Mouse (Mus musculus): ENCODE measurements around the gene Prex1. TPM values are rescaled to one million over a fixed set of nuclear protein-coding genes. Genes with fewer than 3 reads are reported as not detected.

Prex1 gene
- total and polyA plus RNA-seq, 3 experiments, result 3.8 to 21.6 (median 5.9) TPM

DNA sequence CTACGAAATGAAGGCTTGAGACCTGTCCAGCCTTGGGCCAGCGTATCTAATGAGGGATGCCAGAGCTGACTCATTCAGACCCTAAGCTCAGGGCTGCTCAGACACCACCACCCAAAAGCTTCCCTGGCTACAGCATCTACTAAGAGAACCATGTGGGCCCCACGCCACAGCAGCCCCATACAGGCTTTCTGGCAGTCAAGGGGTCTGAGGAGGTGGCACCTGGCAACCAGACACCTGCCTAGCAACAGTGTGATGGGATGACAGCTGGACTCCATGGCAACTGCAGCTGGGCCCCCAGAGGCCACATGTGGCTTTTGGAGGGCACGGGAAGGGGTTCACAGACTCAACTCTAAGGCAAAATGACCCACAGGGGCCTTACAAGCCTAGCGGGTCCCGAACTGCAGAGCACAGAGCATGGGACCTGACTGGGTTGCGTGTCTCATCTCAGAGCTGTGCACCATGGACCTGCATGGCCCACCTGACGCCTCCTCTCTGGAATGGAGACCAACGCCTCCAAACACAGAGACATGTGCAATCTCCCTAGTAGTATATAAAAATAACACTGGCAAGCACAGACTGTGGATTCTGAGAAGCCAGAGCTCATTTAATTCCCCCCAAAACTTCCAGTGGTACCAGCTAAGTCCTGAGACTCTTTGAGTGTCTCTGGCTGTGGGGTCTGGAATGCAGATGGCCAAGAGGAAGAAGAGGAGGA is 50.2 kb downstream of the Prex1 start:
- DNase-seq (ENCODE audit: low spot score) (no peak), ATAC-seq (ENCODE audit: extremely low read depth, insufficient number of reproducible peaks, low FRiP score, poor library complexity, severe bottlenecking) (no peak)
- H3K36me3 ChIP-seq (replicated peaks), result peaks cover 69% of the 10 kb centered on the region
- no peak overlapping the region for H3K4me3 ChIP-seq (ENCODE audit: low read depth, low read length)
- TF ChIP-seq GATA1 (IDR thresholded peaks at IDR 0.05; ENCODE audit: borderline replicate concordance, low read length) (no peak), CTCF (IDR thresholded peaks at IDR 0.05; ENCODE audit: low read depth, low read length) (no peak), TAL1 (conservative IDR thresholded peaks at IDR 0.05; ENCODE audit: low read depth, low read length) (no peak), GATA2 (IDR thresholded peaks at IDR 0.05; ENCODE audit: borderline replicate concordance, low read depth, low read length) (no peak), POLR2AphosphoS5 (IDR thresholded peaks at IDR 0.05; ENCODE audit: insufficient replicate concordance, low read depth, low read length) (no peak)
- no peaks in the 10 kb centered on the region for H3K9me3 ChIP-seq (replicated peaks)
- no peaks in the 10 kb centered on the region for H3K27me3 ChIP-seq (ENCODE audit: insufficient read depth, low read length)
- H3K4me1 ChIP-seq (ENCODE audit: insufficient read depth, low read depth, low read length), result no peaks in the 10 kb centered on the region

DNA sequence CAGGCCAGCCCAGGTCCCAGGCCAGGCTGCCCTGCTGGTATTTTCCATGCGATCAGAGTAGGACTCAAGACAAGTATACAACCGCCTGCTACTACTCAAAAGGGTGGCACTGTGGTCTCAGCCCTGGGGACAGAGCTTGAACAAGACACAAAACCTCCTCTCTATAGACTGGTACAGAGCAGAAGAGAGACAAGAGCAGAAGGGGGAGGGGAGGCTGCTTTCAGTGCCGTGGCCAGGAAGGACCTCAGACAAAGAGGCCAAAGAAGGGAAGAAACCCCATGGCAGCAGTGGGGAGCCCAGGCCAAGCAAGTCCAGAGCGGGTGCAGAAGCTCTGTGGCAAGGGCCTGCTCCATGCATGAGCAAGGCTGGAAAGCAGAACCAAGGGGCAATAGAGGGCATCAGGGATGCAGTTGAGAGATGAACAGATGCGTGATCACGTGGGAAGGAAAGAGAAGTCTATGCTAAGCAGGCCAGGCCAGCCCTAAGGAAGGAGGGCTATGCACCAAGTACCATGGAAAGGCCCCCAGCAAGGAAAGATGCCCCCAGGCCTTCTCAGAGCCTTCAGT is 51.0 kb downstream of the Prex1 start:
- DNase-seq (ENCODE audit: low spot score), result no peak
- H3K4me3 ChIP-seq (ENCODE audit: low read depth, low read length), result no peak overlapping the region
- TF ChIP-seq CTCF (IDR thresholded peaks at IDR 0.05; ENCODE audit: low read depth, low read length), result no peak
- TF ChIP-seq GATA2 (IDR thresholded peaks at IDR 0.05; ENCODE audit: borderline replicate concordance, low read depth, low read length), result no peak
- no peak for TF ChIP-seq GATA1 (IDR thresholded peaks at IDR 0.05; ENCODE audit: borderline replicate concordance, low read length)
- no peak for TF ChIP-seq TAL1 (conservative IDR thresholded peaks at IDR 0.05; ENCODE audit: low read depth, low read length)
- no peak for TF ChIP-seq POLR2AphosphoS5 (IDR thresholded peaks at IDR 0.05; ENCODE audit: insufficient replicate concordance, low read depth, low read length)
- no peaks in the 10 kb centered on the region for H3K9me3 ChIP-seq (replicated peaks)
- peaks cover 3% of the 10 kb centered on the region; the same call in 1 of the 2 replicates for H3K27me3 ChIP-seq (ENCODE audit: insufficient read depth, low read length)
- ATAC-seq (ENCODE audit: extremely low read depth, insufficient number of reproducible peaks, low FRiP score, poor library complexity, severe bottlenecking), result no peak
- no peaks in the 10 kb centered on the region for H3K4me1 ChIP-seq (ENCODE audit: insufficient read depth, low read depth, low read length)
- H3K36me3 ChIP-seq (replicated peaks), result peaks cover 62% of the 10 kb centered on the region

DNA sequence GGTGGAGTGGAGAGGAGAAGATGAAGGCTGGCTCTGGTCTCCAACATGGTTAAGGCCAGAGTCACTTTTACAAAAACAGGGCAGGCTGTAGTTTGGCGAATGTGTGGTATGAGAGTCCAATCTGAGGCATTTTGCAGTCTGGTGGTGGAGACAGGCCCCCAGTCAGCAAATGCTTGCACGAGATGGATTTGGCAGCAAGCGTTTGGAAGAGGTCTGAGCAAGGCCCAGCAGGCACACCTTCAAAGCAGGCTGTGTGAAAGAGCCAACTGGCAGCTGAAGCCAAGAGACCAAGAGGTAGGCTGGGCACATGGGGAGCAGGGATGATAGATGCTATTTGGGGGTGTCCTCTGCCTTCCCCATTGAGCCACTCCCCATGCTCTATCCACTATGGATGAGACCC is 51.7 kb downstream of the Prex1 start:
- ATAC-seq (ENCODE audit: extremely low read depth, insufficient number of reproducible peaks, low FRiP score, poor library complexity, severe bottlenecking) (no peak), DNase-seq (ENCODE audit: low spot score) (no peak)
- no peak for TF ChIP-seq GATA1 (IDR thresholded peaks at IDR 0.05; ENCODE audit: borderline replicate concordance, low read length)
- no peak for TF ChIP-seq TAL1 (conservative IDR thresholded peaks at IDR 0.05; ENCODE audit: low read depth, low read length)
- no peaks in the 10 kb centered on the region for H3K4me1 ChIP-seq (ENCODE audit: insufficient read depth, low read depth, low read length)
- H3K4me3 ChIP-seq (ENCODE audit: low read depth, low read length), result no peak overlapping the region
- H3K9me3 ChIP-seq (replicated peaks), result no peaks in the 10 kb centered on the region
- peaks cover 55% of the 10 kb centered on the region for H3K36me3 ChIP-seq (replicated peaks)
- H3K27me3 ChIP-seq (ENCODE audit: insufficient read depth, low read length), result peaks cover 3% of the 10 kb centered on the region; the same call in 1 of the 2 replicates

DNA sequence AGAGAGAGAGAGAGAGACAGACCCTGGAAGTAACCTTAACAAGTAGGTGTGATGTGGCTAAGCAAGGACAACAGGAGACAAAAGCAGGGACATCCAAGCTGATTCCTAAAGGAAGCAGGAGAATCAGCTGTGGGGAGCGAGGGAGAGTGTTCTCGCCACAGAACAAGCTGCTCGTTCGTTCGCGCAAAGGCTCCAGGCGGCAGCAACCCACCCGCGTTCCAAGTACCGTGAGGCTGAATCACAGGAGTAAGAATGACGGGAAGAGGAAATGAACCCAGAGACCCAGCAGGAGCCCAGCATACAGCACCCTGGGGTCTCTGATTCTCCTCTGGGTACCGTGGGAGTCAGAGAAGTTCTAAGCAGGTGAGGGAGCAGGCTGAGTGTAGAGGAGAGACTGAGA is 52.1 kb downstream of the Prex1 start:
- TF ChIP-seq CTCF (IDR thresholded peaks at IDR 0.05; ENCODE audit: low read depth, low read length) (no peak), TAL1 (conservative IDR thresholded peaks at IDR 0.05; ENCODE audit: low read depth, low read length) (no peak), GATA2 (IDR thresholded peaks at IDR 0.05; ENCODE audit: borderline replicate concordance, low read depth, low read length) (no peak), GATA1 (IDR thresholded peaks at IDR 0.05; ENCODE audit: borderline replicate concordance, low read length) (no peak), POLR2AphosphoS5 (IDR thresholded peaks at IDR 0.05; ENCODE audit: insufficient replicate concordance, low read depth, low read length) (no peak)
- peaks cover 4% of the 10 kb centered on the region for H3K4me1 ChIP-seq (ENCODE audit: insufficient read depth, low read depth, low read length)
- peaks cover 3% of the 10 kb centered on the region; the same call in 1 of the 2 replicates for H3K27me3 ChIP-seq (ENCODE audit: insufficient read depth, low read length)
- no peaks in the 10 kb centered on the region for H3K9me3 ChIP-seq (replicated peaks)
- no peak overlapping the region for H3K4me3 ChIP-seq (ENCODE audit: low read depth, low read length)
- DNase-seq (ENCODE audit: low spot score) (no peak), ATAC-seq (ENCODE audit: extremely low read depth, insufficient number of reproducible peaks, low FRiP score, poor library complexity, severe bottlenecking) (no peak)
- H3K36me3 ChIP-seq (replicated peaks), result peaks cover 50% of the 10 kb centered on the region

DNA sequence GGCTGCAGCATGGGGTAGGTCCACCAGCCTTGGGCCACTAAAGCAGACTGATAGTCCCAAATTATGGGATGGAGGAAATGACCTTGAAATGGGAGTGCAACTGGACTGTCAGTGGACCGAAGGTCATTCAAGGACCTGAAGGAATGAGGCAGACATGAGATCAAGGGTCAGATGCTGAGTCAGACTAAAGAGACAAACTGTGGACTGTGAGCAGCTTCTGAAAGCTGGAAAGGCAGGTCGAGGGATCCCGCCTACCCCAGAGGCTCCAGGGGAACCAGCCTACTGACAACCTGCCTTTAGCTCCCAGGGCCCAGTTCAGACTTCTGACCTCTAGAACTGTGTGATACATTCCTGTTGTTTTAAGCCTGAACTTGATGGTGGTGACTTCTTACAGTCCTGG is 55.3 kb downstream of the Prex1 start:
- Histone ChIP-seq H3K4me3 (ENCODE audit: low read depth, low read length) (no peak overlapping the region), H3K27me3 (ENCODE audit: insufficient read depth, low read length) (peaks cover 3% of the 10 kb centered on the region; the same call in 1 of the 2 replicates), H3K9me3 (replicated peaks) (no peaks in the 10 kb centered on the region), H3K4me1 (ENCODE audit: insufficient read depth, low read depth, low read length) (peaks cover 13% of the 10 kb centered on the region), H3K36me3 (replicated peaks) (peaks cover 20% of the 10 kb centered on the region)
- no peak for TF ChIP-seq GATA2 (IDR thresholded peaks at IDR 0.05; ENCODE audit: borderline replicate concordance, low read depth, low read length)
- TF ChIP-seq CTCF (IDR thresholded peaks at IDR 0.05; ENCODE audit: low read depth, low read length), result no peak
- no peak for TF ChIP-seq TAL1 (conservative IDR thresholded peaks at IDR 0.05; ENCODE audit: low read depth, low read length)
- no peak for TF ChIP-seq GATA1 (IDR thresholded peaks at IDR 0.05; ENCODE audit: borderline replicate concordance, low read length)
- no peak for ATAC-seq (ENCODE audit: extremely low read depth, insufficient number of reproducible peaks, low FRiP score, poor library complexity, severe bottlenecking)
- DNase-seq (ENCODE audit: low spot score), result no peak

DNA sequence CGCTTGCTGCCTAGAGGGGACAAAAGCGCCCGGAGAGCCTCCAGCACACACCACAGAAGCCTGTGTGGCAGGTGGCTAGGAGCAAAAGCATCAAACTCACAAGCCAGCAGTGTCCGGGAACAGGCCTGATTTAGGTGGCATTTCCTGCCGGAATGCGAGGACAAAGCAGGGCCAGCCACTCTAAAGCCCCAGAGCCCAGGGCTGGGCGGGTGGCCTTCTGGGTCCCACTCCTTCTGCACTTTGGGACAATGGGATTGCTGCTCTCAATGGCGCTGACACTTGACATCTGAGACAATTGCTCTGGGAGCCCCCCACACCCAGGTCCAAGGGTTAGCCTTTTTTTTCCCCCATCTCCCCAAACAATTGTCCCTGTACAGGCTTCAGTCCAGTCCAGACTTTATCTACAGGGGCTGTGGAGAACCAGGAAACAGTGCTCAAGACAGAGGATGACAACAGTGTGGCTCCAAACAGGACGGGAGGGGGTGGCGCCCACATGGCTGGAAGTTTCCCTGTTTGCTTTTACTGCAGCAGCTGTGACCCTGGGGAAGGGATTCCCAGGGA is 56.1 kb downstream of the Prex1 start:
- ATAC-seq (ENCODE audit: extremely low read depth, insufficient number of reproducible peaks, low FRiP score, poor library complexity, severe bottlenecking), result no peak
- no peaks in the 10 kb centered on the region for H3K9me3 ChIP-seq (replicated peaks)
- peaks cover 3% of the 10 kb centered on the region; the same call in 1 of the 2 replicates for H3K27me3 ChIP-seq (ENCODE audit: insufficient read depth, low read length)
- TF ChIP-seq GATA2 (IDR thresholded peaks at IDR 0.05; ENCODE audit: borderline replicate concordance, low read depth, low read length), result no peak
- TF ChIP-seq CTCF (IDR thresholded peaks at IDR 0.05; ENCODE audit: low read depth, low read length), result no peak
- no peak for TF ChIP-seq POLR2AphosphoS5 (IDR thresholded peaks at IDR 0.05; ENCODE audit: insufficient replicate concordance, low read depth, low read length)
- TF ChIP-seq GATA1 (IDR thresholded peaks at IDR 0.05; ENCODE audit: borderline replicate concordance, low read length), result no peak
- TF ChIP-seq TAL1 (conservative IDR thresholded peaks at IDR 0.05; ENCODE audit: low read depth, low read length), result no peak
- H3K4me1 ChIP-seq (ENCODE audit: insufficient read depth, low read depth, low read length), result peaks cover 13% of the 10 kb centered on the region
- no peak overlapping the region for H3K4me3 ChIP-seq (ENCODE audit: low read depth, low read length)
- DNase-seq (ENCODE audit: low spot score), result no peak
- H3K36me3 ChIP-seq (replicated peaks), result peaks cover 12% of the 10 kb centered on the region
